Mouse (Mus musculus) ES-Bruce4 (cell line): Measurements from ENCODE around the gene Inip. TPM values are rescaled to one million over a fixed set of nuclear protein-coding genes. Genes with fewer than 3 reads are reported as not detected.

Experiments
- H3K27ac ChIP-seq: 2 replicates; pipeline ENCODE4 v1.5.1; 2012; ENCODE audit warnings: low read length, inconsistent platforms; ENCODE audit not compliant: insufficient read depth
- H3K27me3 ChIP-seq: 2 replicates; pipeline ENCODE4 v1.6.1; 2012; ENCODE audit warnings: mild to moderate bottlenecking, low read length, inconsistent platforms; ENCODE audit not compliant: control insufficient read depth, poor library complexity, insufficient read depth, severe bottlenecking
- H3K36me3 ChIP-seq: 2 replicates; pipeline ENCODE4 v1.6.1; 2012; ENCODE audit warnings: inconsistent platforms, mild to moderate bottlenecking, low read length, moderate library complexity; ENCODE audit not compliant: control insufficient read depth, poor library complexity, insufficient read depth, severe bottlenecking
- H3K4me1 ChIP-seq: one replicate; pipeline ENCODE4 v1.8.1; 2011; ENCODE audit warnings: low read length; ENCODE audit not compliant: control insufficient read depth, insufficient read depth
- H3K4me3 ChIP-seq: 2 replicates; pipeline ENCODE4 v1.5.1; 2011; ENCODE audit warnings: low read depth, mild to moderate bottlenecking, low read length
- H3K9ac ChIP-seq: 2 replicates; pipeline ENCODE4 v1.6.1; 2012; ENCODE audit warnings: low read depth, mild to moderate bottlenecking, inconsistent platforms; ENCODE audit not compliant: poor library complexity, severe bottlenecking
- H3K9me3 ChIP-seq: replicated peaks from 2 replicates; pipeline ENCODE4 v1.6.1; 2012; ENCODE audit warnings: mild to moderate bottlenecking, low read length, inconsistent platforms; ENCODE audit not compliant: control insufficient read depth, poor library complexity, insufficient read depth, severe bottlenecking
- CTCF ChIP-seq: IDR thresholded peaks from one replicate; pipeline ENCODE4 v1.8.1; 2011; ENCODE audit warnings: low read depth, low read length
- EP300 ChIP-seq: IDR thresholded peaks from 2 replicates; pipeline ENCODE4 v1.6.1; 2011; ENCODE audit warnings: low read depth, low read length; ENCODE audit not compliant: insufficient read depth
- POLR2A ChIP-seq: IDR thresholded peaks from one replicate; pipeline ENCODE4 v1.8.1; 2011; ENCODE audit warnings: low read length; ENCODE audit not compliant: insufficient read depth
- polyA plus RNA-seq: library from polyadenylated mRNA; stranded (reverse); fragments of >200 nt; gene quantifications from 2 replicates; pipeline ENCODE4 v1.2.4, GENCODE M21; 2011; ENCODE audit warnings: low read depth; ENCODE audit not compliant: missing spikeins, insufficient read depth, insufficient read length

Gene Inip
- polyA plus RNA-seq, 1 experiment: 42.3 TPM

GRCm38 (mm10) chr4:59823470-59823869 lies 22.1 kb upstream of the Inip start:
- H3K9me3 ChIP-seq: no peaks in the 10 kb centered on the region
- TF ChIP-seq POLR2A (no peak), EP300 (no peak), CTCF (no peak)
- H3K27ac ChIP-seq: no peak overlapping the region
- no peaks in the 10 kb centered on the region for H3K36me3 ChIP-seq
- peaks cover 2% of the 10 kb centered on the region for H3K4me1 ChIP-seq
- H3K4me3 ChIP-seq: no peak overlapping the region
- no peaks in the 10 kb centered on the region for H3K27me3 ChIP-seq
- no peak overlapping the region for H3K9ac ChIP-seq

- Histone ChIP-seq H3K9ac (no peak overlapping the region), H3K27me3 (no peaks in the 10 kb centered on the region), H3K9me3 (no peaks in the 10 kb centered on the region), H3K4me1 (peaks cover 2% of the 10 kb centered on the region), H3K36me3 (no peaks in the 10 kb centered on the region), H3K4me3 (no peak overlapping the region), H3K27ac (no peak overlapping the region)
- TF ChIP-seq CTCF (no peak), EP300 (no peak), POLR2A (no peak)
These were observed 20.7 kb upstream of the Inip start for GRCm38 (mm10) chr4:59822119-59822518.

- no peaks in the 10 kb centered on the region for H3K9me3 ChIP-seq
- H3K27ac ChIP-seq: no peak overlapping the region
- H3K36me3 ChIP-seq: no peaks in the 10 kb centered on the region
- peaks cover 2% of the 10 kb centered on the region for H3K4me1 ChIP-seq
- H3K9ac ChIP-seq: no peak overlapping the region
- TF ChIP-seq POLR2A: no peak
- no peak for TF ChIP-seq CTCF
- no peak for TF ChIP-seq EP300
- H3K27me3 ChIP-seq: no peaks in the 10 kb centered on the region
- H3K4me3 ChIP-seq: no peak overlapping the region
These were observed 20.1 kb upstream of the Inip start for GRCm38 (mm10) chr4:59821516-59821915.

GRCm38 (mm10) chr4:59819477-59820022 lies 18.2 kb upstream of the Inip start:
- H3K27ac ChIP-seq: no peak overlapping the region
- H3K27me3 ChIP-seq: no peaks in the 10 kb centered on the region
- no peaks in the 10 kb centered on the region for H3K9me3 ChIP-seq
- no peak overlapping the region for H3K4me3 ChIP-seq
- no peak overlapping the region for H3K9ac ChIP-seq
- no peaks in the 10 kb centered on the region for H3K36me3 ChIP-seq
- TF ChIP-seq CTCF (no peak), EP300 (no peak), POLR2A (no peak)
- peaks cover 2% of the 10 kb centered on the region for H3K4me1 ChIP-seq

- TF ChIP-seq CTCF (no peak), EP300 (no peak), POLR2A (no peak)
- H3K9ac ChIP-seq: no peak overlapping the region
- no peaks in the 10 kb centered on the region for H3K36me3 ChIP-seq
- H3K27ac ChIP-seq: no peak overlapping the region
- no peaks in the 10 kb centered on the region for H3K9me3 ChIP-seq
- no peaks in the 10 kb centered on the region for H3K27me3 ChIP-seq
- peaks cover under 1% of the 10 kb centered on the region for H3K4me1 ChIP-seq
- no peak overlapping the region for H3K4me3 ChIP-seq
These were observed 17.7 kb upstream of the Inip start for GRCm38 (mm10) chr4:59819054-59819472.

- Histone ChIP-seq H3K4me1 (no peaks in the 10 kb centered on the region), H3K9me3 (no peaks in the 10 kb centered on the region), H3K4me3 (no peak overlapping the region), H3K27ac (no peak overlapping the region), H3K36me3 (no peaks in the 10 kb centered on the region), H3K9ac (no peak overlapping the region), H3K27me3 (no peaks in the 10 kb centered on the region)
- TF ChIP-seq POLR2A: no peak
- TF ChIP-seq EP300: no peak
- no peak for TF ChIP-seq CTCF
These were observed 17.1 kb upstream of the Inip start for GRCm38 (mm10) chr4:59818498-59818897.
